Mouse (Mus musculus) brain, embryonic 14.5 days (tissue): ENCODE measurements around the gene Rnase4.

Experiments
- CTCF ChIP-seq: fragments of 200-500 bp; IDR thresholded peaks from 2 replicates; pipeline ENCODE4 v1.5.1; 2012; ENCODE audit warnings: inconsistent platforms, mild to moderate bottlenecking, moderate library complexity, borderline replicate concordance; ENCODE audit not compliant: insufficient read depth, insufficient read length; ENCODE audit errors: extremely low read depth
- POLR2A ChIP-seq: fragments of 200-500 bp; IDR thresholded peaks from 2 replicates; pipeline ENCODE4 v1.6.1; 2012; ENCODE audit warnings: mild to moderate bottlenecking, inconsistent platforms, borderline replicate concordance; ENCODE audit not compliant: poor library complexity, insufficient read depth, insufficient read length, severe bottlenecking; ENCODE audit errors: extremely low read depth

- TF ChIP-seq POLR2A (no peak), CTCF (peak; percentile 86; the same call in 1 of the 2 replicates)
These were observed 12.3 kb downstream of the Rnase4 start for GRCm38 (mm10) chr14:51103217-51103616.
